Comparison of ENCODE assay signal across 14 mouse cellular contexts in genomic region chr2:166545580-166545979, GRCm38 (mm10).
A peak's percentile ranks its signal among the peaks of the same experiment; 100 is the strongest.
DNase-seq lines count a peak whose midpoint lies in the region; ATAC-seq and TF ChIP-seq lines count a peak whose summit lies in the region.
"Had no signal": no experiment of that assay in that cellular context is flagged by ENCODE, and none has a peak within 500 bp of the region (broad histone marks: within the 10 kb centered on the region; RNA-seq: fewer than 3 reads in every experiment).

No protein-coding gene starts in this region.

- H3K4me1 ChIP-seq in intestine, embryonic 14.5 days (replicated peaks; ENCODE audit: control insufficient read depth, insufficient read depth, low read length) = peaks cover 17% of the 10 kb centered on the region
- peaks cover 18% of the 10 kb centered on the region for H3K4me1 ChIP-seq in intestine, embryonic 15.5 days (replicated peaks)
- H3K4me1 ChIP-seq in midbrain, postnatal 0 days (ENCODE audit: insufficient read depth, low read length) = peaks cover 6% of the 10 kb centered on the region; the same call in 1 of the 2 replicates
- peaks cover 22% of the 10 kb centered on the region; the same call in 1 of the 2 replicates for H3K4me1 ChIP-seq in midbrain, embryonic 14.5 days (ENCODE audit: control insufficient read depth, insufficient read depth, low read length)
- H3K4me1 ChIP-seq in limb, embryonic 10.5 days = peaks cover 65% of the 10 kb centered on the region
- H3K4me1 ChIP-seq: lung, embryonic 15.5 days had no signal

- WGBS in intestine, embryonic 14.5 days = 43% methylated on average over 4 of the region's 4 CpGs
- whole genome bisulfite sequencing in intestine, embryonic 15.5 days = 27% methylated on average over 4 of the region's 4 CpGs
- 79% methylated on average over 4 of the region's 4 CpGs for WGBS in midbrain, postnatal 0 days
- WGBS in midbrain, embryonic 14.5 days = 75% methylated on average over 4 of the region's 4 CpGs
- 63% methylated on average over 4 of the region's 4 CpGs for WGBS in limb, embryonic 10.5 days

- H3K9ac ChIP-seq in intestine, embryonic 14.5 days (ENCODE audit: low read length) = 0 out of 2 replicates have a peak overlapping the region, but pooled peaks have one; percentile 13
- H3K9ac ChIP-seq in intestine, embryonic 15.5 days = no peak overlapping the region
- no peak overlapping the region for H3K9ac ChIP-seq in midbrain, postnatal 0 days (replicated peaks; ENCODE audit: low read length, poor library complexity, severe bottlenecking)
- no peak overlapping the region for H3K9ac ChIP-seq in midbrain, embryonic 14.5 days (replicated peaks; ENCODE audit: low read length)
- H3K9ac ChIP-seq: lung, embryonic 15.5 days had no signal

- no peak for TF ChIP-seq CTCF in midbrain, postnatal 0 days (IDR thresholded peaks at IDR 0.05)

- H3K27ac ChIP-seq in intestine, embryonic 14.5 days (ENCODE audit: low read depth) = peak overlapping the region; percentile 29
- H3K27ac ChIP-seq in intestine, embryonic 15.5 days = no peak overlapping the region
- no peak overlapping the region for H3K27ac ChIP-seq in midbrain, postnatal 0 days (ENCODE audit: low read depth, low read length)
- H3K27ac ChIP-seq in midbrain, embryonic 14.5 days (replicated peaks; ENCODE audit: low read depth, low read length) = no peak overlapping the region
- peak overlapping the region; percentile 80 for H3K27ac ChIP-seq in limb, embryonic 10.5 days
- H3K27ac ChIP-seq: lung, embryonic 15.5 days had no signal

- peaks cover 5% of the 10 kb centered on the region; the same call in 1 of the 2 replicates for H3K9me3 ChIP-seq in intestine, embryonic 14.5 days (ENCODE audit: control insufficient read depth, low read length)
- no peaks in the 10 kb centered on the region for H3K9me3 ChIP-seq in intestine, embryonic 15.5 days
- H3K9me3 ChIP-seq in midbrain, postnatal 0 days (ENCODE audit: low read length) = no peaks in the 10 kb centered on the region
- H3K9me3 ChIP-seq in midbrain, embryonic 14.5 days (ENCODE audit: control insufficient read depth, low read length) = no peaks in the 10 kb centered on the region
- H3K9me3 ChIP-seq in limb, embryonic 10.5 days (replicated peaks) = no peaks in the 10 kb centered on the region; the same call in 1 of the 2 replicates
- H3K9me3 ChIP-seq: lung, embryonic 15.5 days had no signal

- no peaks in the 10 kb centered on the region for H3K36me3 ChIP-seq in intestine, embryonic 14.5 days (ENCODE audit: control insufficient read depth, insufficient read depth, low read length)
- H3K36me3 ChIP-seq in intestine, embryonic 15.5 days = no peaks in the 10 kb centered on the region
- no peaks in the 10 kb centered on the region for H3K36me3 ChIP-seq in midbrain, postnatal 0 days (ENCODE audit: insufficient read depth, low read length)
- H3K36me3 ChIP-seq in midbrain, embryonic 14.5 days (ENCODE audit: control insufficient read depth, insufficient read depth, low read length) = no peaks in the 10 kb centered on the region
- H3K36me3 ChIP-seq in limb, embryonic 10.5 days = no peaks in the 10 kb centered on the region
- H3K36me3 ChIP-seq: lung, embryonic 15.5 days had no signal

- H3K4me3 ChIP-seq in intestine, embryonic 14.5 days (ENCODE audit: low read depth, low read length) = no peak overlapping the region
- no peak overlapping the region for H3K4me3 ChIP-seq in intestine, embryonic 15.5 days (replicated peaks)
- no peak overlapping the region for H3K4me3 ChIP-seq in midbrain, postnatal 0 days (ENCODE audit: low read depth, low read length)
- H3K4me3 ChIP-seq in midbrain, embryonic 14.5 days (replicated peaks; ENCODE audit: low read depth, low read length) = no peak overlapping the region
- no peak overlapping the region for H3K4me3 ChIP-seq in limb, embryonic 10.5 days
- H3K4me3 ChIP-seq: lung, embryonic 15.5 days had no signal

- H3K4me2 ChIP-seq in intestine, embryonic 14.5 days (ENCODE audit: low read length) = peak overlapping the region; percentile 9; the same call in 1 of the 2 replicates
- no peak overlapping the region for H3K4me2 ChIP-seq in intestine, embryonic 15.5 days (replicated peaks)
- H3K4me2 ChIP-seq in midbrain, postnatal 0 days (ENCODE audit: low read depth, low read length, poor library complexity, severe bottlenecking) = no peak overlapping the region
- H3K4me2 ChIP-seq in midbrain, embryonic 14.5 days (ENCODE audit: low read length) = no peak overlapping the region
- H3K4me2 ChIP-seq: liver, embryonic 11.5 days; lung, embryonic 15.5 days had no signal

- ATAC-seq in intestine, embryonic 14.5 days (replicated peaks; ENCODE audit: low FRiP score, low TSS enrichment, low read depth) = 0 out of 2 replicates have a peak, but pooled peaks have one; percentile 41
- no peak for ATAC-seq in intestine, embryonic 15.5 days
- ATAC-seq in midbrain, postnatal 0 days (ENCODE audit: low FRiP score) = no peak
- ATAC-seq in midbrain, embryonic 14.5 days (ENCODE audit: low FRiP score, low TSS enrichment) = no peak
- ATAC-seq: CD4-positive, CD25-positive, alpha-beta regulatory T cell, adult 4 months; inflammation-experienced regulatory T-cells, adult 6 months had no signal

- DNase-seq in intestine, embryonic 14.5 days (ENCODE audit: low spot score) = no peak
- peak; percentile 24 for DNase-seq in midbrain, postnatal 0 days (ENCODE audit: low spot score)
- DNase-seq in midbrain, embryonic 14.5 days = no peak
- DNase-seq in limb, embryonic 10.5 days (ENCODE audit: low spot score) = no peak
- DNase-seq in adrenal gland, postnatal 4 days (ENCODE audit: low spot score in 2 of 2) = no peak
- DNase-seq in frontal cortex, postnatal 25 days (ENCODE audit: low spot score in 2 of 2) = no peak
- DNase-seq: adrenal gland, postnatal 14 days; cerebellum, adult 9-11 months; embryo, embryonic 11 days had no signal

- H3K27me3 ChIP-seq in intestine, embryonic 14.5 days (replicated peaks; ENCODE audit: control insufficient read depth, insufficient read depth, low read length) = no peaks in the 10 kb centered on the region
- H3K27me3 ChIP-seq in intestine, embryonic 15.5 days (replicated peaks) = no peaks in the 10 kb centered on the region
- H3K27me3 ChIP-seq in midbrain, postnatal 0 days (ENCODE audit: insufficient read depth, low read length) = no peaks in the 10 kb centered on the region
- no peaks in the 10 kb centered on the region for H3K27me3 ChIP-seq in midbrain, embryonic 14.5 days (ENCODE audit: control insufficient read depth, insufficient read depth, low read length)
- no peaks in the 10 kb centered on the region for H3K27me3 ChIP-seq in limb, embryonic 10.5 days (ENCODE audit: low read depth, poor library complexity, severe bottlenecking)
- H3K27me3 ChIP-seq: lung, embryonic 15.5 days had no signal

Comparison
In these comparisons a context has a peak if more than half of its experiments do, and no peak if none do; other contexts are left out.
1. H3K27ac ChIP-seq: peak in intestine, embryonic 14.5 days (single experiment) and limb, embryonic 10.5 days (single experiment); none in intestine, embryonic 15.5 days (single experiment), midbrain, postnatal 0 days (single experiment) and midbrain, embryonic 14.5 days (single experiment).